In the genomic region with DNA sequence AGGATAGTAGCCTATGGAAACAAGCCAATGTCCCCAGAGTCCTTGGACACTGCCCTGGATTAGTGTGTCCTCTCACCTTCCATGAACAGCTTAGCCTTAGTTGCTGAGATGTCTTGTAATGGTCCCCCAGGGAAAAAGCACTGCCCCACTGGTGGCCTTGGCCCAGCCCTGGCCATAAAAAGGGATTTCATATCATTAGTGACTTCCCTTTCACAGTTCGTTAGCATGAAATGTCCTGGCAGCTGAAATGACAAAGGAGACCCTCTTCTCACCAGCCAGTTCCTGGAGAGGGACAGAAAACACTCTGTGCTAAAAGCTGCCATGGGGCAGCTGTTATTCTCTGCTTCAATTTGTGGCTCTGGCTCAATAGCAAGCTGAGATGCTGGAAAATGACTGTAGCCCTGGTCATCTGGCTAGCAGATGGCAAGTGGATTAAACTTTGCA, we compare ENCODE assay signal across 16 mouse cellular contexts.
DNase-seq lines count a peak whose midpoint lies in the region; ATAC-seq and TF ChIP-seq lines count a peak whose summit lies in the region.
"Had no signal": no experiment of that assay in that cellular context is flagged by ENCODE, and none has a peak within 500 bp of the region (broad histone marks: within the 10 kb centered on the region; RNA-seq: fewer than 3 reads in every experiment).

No protein-coding gene starts in this region.

- intact Hi-C loops in heart, postnatal 14 days (cut with DNase I): no loop called here

- H3K27me3 ChIP-seq in neural tube, embryonic 15.5 days (replicated peaks): no peaks in the 10 kb centered on the region
- no peaks in the 10 kb centered on the region for H3K27me3 ChIP-seq in hindbrain, postnatal 0 days (ENCODE audit: insufficient read depth, low read length)
- H3K27me3 ChIP-seq: forebrain, embryonic 15.5 days; limb, embryonic 15.5 days had no signal

- H3K9me3 ChIP-seq in neural tube, embryonic 15.5 days (replicated peaks): no peaks in the 10 kb centered on the region
- no peaks in the 10 kb centered on the region for H3K9me3 ChIP-seq in hindbrain, postnatal 0 days (ENCODE audit: low read length)
- H3K9me3 ChIP-seq: forebrain, embryonic 15.5 days; limb, embryonic 15.5 days had no signal

- 43% methylated on average over 1 of the region's 1 CpGs for WGBS in neural tube, embryonic 15.5 days
- 6% methylated on average over 1 of the region's 1 CpGs for WGBS in hindbrain, postnatal 0 days

- H3K9ac ChIP-seq in neural tube, embryonic 15.5 days (replicated peaks): no peak overlapping the region
- no peak overlapping the region for H3K9ac ChIP-seq in hindbrain, postnatal 0 days (replicated peaks; ENCODE audit: low read length)
- H3K9ac ChIP-seq: forebrain, embryonic 15.5 days; limb, embryonic 15.5 days; lung, embryonic 14.5 days had no signal

- peak; percentile 79 for DNase-seq in heart, adult 11 months
- no peak for DNase-seq in heart, postnatal 14 days
- peak; percentile 37 for DNase-seq in neural tube, embryonic 10.5 days (ENCODE audit: extremely low spot score, low spot score)
- peak; percentile 78 for DNase-seq in hindbrain, postnatal 0 days (ENCODE audit: low spot score)
- peak; percentile 72 for DNase-seq in retina, postnatal 1 day
- DNase-seq in thymus, postnatal 25 days: no peak
- no peak for DNase-seq in c-Kit-positive CD71-positive TER-119-positive erythroid progenitor cells, embryonic 14.5 days (ENCODE audit: low spot score)
- DNase-seq: cerebellum, postnatal 25 days; gastrocnemius, postnatal 10 days; kidney, postnatal 25 days; lung, embryonic 14.5 days; thymus, adult 2 months had no signal

- no peak overlapping the region for H3K4me2 ChIP-seq in neural tube, embryonic 15.5 days
- H3K4me2 ChIP-seq in hindbrain, postnatal 0 days (ENCODE audit: low read depth, low read length): no peak overlapping the region
- H3K4me2 ChIP-seq: forebrain, embryonic 15.5 days; limb, embryonic 15.5 days; lung, embryonic 14.5 days had no signal

- H3K4me1 ChIP-seq in neural tube, embryonic 15.5 days: no peaks in the 10 kb centered on the region
- no peaks in the 10 kb centered on the region; the same call in 1 of the 2 replicates for H3K4me1 ChIP-seq in hindbrain, postnatal 0 days (ENCODE audit: insufficient read depth, low read length)
- H3K4me1 ChIP-seq: forebrain, embryonic 15.5 days had no signal

- H3K36me3 ChIP-seq in neural tube, embryonic 15.5 days: no peaks in the 10 kb centered on the region
- H3K36me3 ChIP-seq in hindbrain, postnatal 0 days (ENCODE audit: insufficient read depth, low read length): no peaks in the 10 kb centered on the region
- H3K36me3 ChIP-seq: forebrain, embryonic 15.5 days; limb, embryonic 15.5 days had no signal

- no peak overlapping the region for H3K4me3 ChIP-seq in neural tube, embryonic 15.5 days (replicated peaks)
- no peak overlapping the region for H3K4me3 ChIP-seq in hindbrain, postnatal 0 days (ENCODE audit: low read length)
- H3K4me3 ChIP-seq: forebrain, embryonic 15.5 days; limb, embryonic 15.5 days had no signal

- H3K27ac ChIP-seq in neural tube, embryonic 15.5 days (replicated peaks): no peak overlapping the region
- no peak overlapping the region; the same call in 1 of the 2 replicates for H3K27ac ChIP-seq in hindbrain, postnatal 0 days
- H3K27ac ChIP-seq: forebrain, embryonic 15.5 days; limb, embryonic 15.5 days had no signal

- no peak for ATAC-seq in neural tube, embryonic 15.5 days (ENCODE audit: low FRiP score)
- ATAC-seq in hindbrain, postnatal 0 days: peak; percentile 88
- ATAC-seq: CD4-positive, CD25-positive, alpha-beta regulatory T cell, adult 4 months; forebrain, embryonic 15.5 days had no signal

- TF ChIP-seq CTCF in hindbrain, postnatal 0 days (IDR thresholded peaks at IDR 0.05; ENCODE audit: low read depth): no peak

Comparison
In these comparisons a context has a peak if more than half of its experiments do, and no peak if none do; other contexts are left out.
1. DNase-seq: peak in heart, adult 11 months (single experiment), neural tube, embryonic 10.5 days (single experiment), hindbrain, postnatal 0 days (single experiment) and retina, postnatal 1 day (single experiment); none in heart, postnatal 14 days (0 of 2), thymus, postnatal 25 days (single experiment) and c-Kit-positive CD71-positive TER-119-positive erythroid progenitor cells, embryonic 14.5 days (single experiment).